Mouse (Mus musculus): Measurements from ENCODE around the gene Ankrd66.
"Not testable (repeated sequence)": the region's sequence is repeated elsewhere in the genome, so short reads cannot be mapped to it uniquely, and the experiment has no call there.

Gene Ankrd66

DNA sequence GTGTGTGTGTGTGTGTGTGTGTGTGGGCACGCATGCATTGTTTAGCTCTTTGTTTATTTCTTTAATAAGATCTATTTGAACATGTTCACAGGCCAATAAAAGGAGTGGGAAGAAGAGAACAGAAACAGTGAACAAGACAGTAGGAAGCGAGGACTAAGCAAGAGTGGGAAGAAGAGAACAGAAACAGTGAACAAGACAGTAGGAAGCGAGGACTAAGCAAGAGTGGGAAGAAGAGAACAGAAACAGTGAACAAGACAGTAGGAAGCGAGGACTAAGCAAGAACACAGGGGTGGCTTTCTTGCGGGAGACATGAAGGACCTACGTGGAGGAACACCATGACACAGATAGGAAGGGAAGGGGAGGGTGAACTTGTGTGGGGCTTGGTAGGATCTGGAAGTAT, 6.6 kb downstream of the Ankrd66 start:
- not testable (repeated sequence) for DNase-seq

DNA sequence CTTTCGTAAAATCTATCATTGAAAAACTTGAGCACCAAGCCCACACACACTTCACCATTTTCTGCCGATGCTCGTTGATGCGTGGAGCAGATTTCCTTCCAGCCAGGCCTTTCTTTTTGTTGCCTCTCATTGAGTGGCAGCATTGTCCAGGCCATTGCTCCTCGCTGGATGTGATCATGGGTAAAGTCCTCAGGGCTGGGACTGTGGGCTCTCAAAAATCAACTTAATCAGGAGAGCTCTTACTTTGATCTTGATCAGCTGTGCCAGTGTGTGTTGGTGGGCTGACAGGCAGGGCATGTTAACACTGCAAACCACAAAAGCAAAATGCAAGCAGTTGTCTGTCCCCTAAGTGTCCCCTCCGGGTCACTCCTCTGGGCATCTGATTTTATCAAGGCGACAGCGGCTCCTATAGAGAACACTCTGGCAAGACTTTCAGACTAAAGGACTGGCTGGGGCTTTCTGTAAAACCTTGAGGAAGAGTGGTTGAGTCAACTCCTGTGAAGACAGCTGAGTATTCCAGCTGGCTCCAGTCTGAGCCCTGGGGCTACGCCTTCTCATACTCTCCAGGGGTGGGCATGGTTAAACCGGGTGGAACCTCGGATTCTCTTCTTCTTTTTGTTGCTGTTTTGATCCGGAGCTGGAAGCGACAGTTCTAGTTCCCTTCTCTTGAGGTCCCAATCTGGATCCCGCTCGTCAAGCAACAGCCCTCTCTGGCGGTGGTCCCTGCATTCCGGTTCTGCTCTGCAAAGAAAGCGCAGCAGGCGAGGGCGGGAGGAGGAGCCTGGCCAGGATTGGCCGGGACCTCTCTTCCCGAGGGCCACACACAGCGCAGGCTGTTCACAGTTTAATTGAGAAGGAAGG, 8.8 kb downstream of the Ankrd66 start:
- peak; percentile 41 for DNase-seq

DNA sequence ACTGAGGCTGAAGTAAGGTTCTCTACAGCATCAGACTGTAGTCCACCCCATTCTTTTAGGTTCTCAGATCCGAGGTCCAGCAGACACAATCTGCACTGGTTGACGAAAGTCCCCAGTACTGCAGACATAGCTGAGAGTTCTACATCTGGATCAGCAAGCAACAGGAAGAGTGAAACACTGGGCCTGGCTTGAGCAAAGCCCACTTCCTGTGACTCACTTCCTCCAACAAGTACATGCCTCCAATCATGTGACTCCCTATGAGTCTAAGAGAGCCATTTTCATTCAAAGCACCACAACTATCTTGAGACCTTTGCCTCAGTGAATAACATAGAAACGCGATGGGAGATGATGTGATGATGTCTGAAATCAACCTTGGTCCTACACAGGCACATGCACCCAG, 12.2 kb downstream of the Ankrd66 start:
- no peak for DNase-seq

DNA sequence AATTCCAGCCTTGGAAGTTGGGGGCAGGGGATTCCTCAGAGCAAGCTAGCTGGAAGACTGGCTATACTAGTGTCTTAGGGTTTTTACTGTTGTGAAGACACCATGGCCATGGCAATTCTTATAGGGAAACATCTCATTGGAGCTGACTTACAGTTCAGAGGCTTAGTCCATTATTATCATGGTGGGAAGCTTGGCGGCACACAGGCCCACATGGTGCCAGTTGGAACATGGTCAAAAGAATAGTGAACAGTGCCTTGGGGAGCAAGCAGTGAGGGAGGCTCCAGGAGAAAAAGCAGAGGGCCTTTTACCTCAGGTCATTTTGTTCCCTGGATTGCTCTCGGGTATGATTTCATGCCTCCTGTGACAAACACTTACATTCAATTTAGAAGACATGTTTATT, 12.9 kb downstream of the Ankrd66 start:
- DNase-seq, result no peak

DNA sequence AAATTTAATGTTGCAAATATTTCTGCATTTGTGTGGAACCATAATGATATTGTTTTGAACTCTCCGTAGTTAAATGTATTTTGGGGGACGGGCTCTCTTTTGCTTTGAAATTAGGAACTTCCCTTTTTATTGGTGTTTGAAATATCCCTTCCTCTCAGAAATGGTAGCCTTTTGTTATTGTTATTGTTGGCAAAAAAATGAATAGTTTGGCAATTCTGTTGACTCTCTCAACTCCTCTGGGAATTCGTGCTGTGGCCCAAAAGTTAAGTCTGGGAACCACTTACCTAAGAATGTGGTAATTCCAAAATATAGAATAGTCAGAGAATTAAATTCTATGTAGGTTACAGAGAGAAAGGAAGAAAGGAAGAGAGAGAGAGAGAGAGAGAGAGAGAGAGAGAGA, 23.3 kb downstream of the Ankrd66 start:
- DNase-seq, result no peak

DNA sequence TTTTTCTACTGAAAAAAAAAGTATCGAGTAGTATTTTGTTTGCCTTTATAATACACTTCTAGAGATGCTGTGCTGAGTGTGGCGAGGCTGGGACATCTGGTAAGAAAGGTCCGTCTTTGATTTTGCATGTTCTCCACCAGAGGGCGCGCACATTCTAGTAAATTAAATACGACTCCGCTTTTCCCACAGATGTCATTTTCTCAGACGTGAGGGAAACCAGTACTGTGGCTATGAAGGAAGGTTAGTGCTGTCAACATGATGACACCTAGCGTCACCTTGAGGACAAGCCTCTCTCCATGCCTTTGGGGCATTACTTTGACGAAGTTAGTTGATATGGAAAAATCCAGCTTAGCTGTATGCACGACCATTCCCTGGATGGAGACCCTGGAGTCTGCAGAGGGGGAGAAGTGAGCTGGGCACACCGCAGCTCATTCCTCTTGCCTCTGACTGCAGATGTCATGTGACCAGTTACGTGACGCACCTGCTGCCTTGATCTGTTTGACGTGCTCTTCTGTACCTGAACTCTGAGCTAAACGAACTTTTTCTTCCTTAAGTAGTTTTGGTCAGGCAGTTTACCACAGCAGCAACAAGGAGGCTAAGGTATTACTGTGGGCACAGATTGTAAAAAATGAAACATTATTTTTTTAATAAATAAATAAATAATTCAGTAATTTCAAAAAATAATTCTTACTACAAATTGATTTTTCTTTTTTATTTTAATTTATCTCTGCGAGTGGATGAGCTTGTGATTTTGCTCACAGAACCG, 24.6 kb downstream of the Ankrd66 start:
- peak; percentile 66 for DNase-seq

DNA sequence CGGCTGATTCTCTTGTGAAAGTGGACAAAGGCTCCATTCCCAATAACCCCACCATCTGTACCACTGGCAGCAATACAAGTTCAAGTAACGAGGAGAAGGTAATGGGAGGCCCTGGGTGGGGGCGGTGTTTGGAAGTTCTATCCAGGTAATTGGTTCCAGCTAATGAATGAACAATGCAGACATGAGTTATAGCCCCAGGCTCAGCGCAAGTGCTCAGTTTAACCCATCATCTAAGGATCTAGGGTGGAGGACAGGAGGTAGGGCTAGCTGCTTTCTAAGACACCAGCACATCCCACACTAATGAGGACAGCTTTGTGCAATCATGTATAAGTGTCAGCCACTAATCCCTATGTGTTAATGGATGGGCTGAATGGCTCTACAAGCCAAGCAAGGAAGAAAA, 32.7 kb downstream of the Ankrd66 start:
- DNase-seq, result no peak

DNA sequence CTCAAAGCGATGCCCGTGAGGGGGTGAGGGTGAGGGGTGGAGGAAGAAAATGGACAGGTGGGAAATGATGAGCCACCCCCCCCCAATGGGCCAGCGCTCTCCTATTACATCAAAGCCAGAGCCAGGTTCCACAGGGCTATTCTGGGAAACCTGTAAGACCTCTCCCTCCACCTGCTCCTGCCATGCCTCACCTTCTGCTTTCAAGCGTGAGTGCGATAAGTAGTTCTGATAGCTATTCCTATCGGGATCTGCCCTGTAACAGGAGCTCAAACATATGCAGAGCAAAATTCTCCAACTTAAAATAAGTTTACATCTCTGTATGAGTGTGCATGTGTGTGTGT, 38.9 kb downstream of the Ankrd66 start:
- DNase-seq, result no peak

DNA sequence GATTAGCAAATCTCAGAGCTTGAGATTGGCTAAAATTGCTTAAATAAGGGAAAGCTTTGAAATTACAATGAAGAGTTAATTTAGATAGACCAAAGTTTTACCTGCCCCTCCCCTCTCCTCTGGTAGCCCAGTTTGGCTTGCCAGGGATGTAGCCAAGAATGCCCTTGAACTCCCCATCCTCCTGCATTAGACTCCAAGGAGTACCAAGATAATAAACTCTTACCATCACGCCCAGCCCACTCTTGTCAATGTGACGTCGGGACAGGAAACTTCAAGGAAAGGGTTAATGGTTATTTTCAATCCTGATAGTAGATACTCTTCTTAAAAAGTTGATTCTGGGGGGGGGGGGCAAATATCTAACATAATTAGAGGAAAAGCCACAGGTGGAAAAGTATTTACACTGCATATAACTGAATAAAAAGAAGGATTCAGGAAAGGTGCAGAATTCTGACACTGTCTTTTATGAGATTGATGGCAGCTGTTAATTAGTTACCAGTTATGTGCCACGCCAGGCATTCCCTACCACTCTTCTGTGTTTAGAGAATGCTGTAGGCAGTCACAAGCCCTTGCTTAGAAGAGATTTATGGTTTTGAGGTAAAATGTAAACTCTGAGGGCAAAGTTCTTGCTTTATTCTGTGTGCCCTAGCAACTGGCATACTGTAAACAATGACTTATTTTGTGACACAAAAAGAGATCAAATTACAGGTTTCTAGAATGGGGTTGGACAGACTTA, 39.4 kb downstream of the Ankrd66 start:
- DNase-seq, result no peak

DNA sequence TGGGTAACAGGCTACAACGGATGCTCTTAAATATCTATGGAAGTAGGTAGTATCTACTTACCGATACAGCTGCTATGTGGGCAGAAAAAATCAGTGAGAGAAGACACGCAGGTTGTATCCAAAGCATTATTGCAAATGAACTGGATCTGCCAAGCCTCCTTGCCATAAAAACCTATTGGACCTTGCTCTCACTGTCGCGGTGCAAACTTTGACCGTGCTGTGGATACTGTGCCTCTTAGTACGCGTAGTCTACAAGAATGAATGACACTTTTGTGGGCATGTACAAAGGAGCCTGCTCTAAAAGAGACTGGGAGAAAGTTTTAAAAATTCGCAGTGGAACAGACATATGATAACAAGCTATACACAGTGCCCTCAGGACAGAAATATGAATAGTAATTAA, 40.8 kb downstream of the Ankrd66 start, which contains the start of gene Mep1a:
Gene Mep1a, minus strand, starts transcription at position 221 of the 400 bp plus-strand sequence.
- DNase-seq, result no peak

DNA sequence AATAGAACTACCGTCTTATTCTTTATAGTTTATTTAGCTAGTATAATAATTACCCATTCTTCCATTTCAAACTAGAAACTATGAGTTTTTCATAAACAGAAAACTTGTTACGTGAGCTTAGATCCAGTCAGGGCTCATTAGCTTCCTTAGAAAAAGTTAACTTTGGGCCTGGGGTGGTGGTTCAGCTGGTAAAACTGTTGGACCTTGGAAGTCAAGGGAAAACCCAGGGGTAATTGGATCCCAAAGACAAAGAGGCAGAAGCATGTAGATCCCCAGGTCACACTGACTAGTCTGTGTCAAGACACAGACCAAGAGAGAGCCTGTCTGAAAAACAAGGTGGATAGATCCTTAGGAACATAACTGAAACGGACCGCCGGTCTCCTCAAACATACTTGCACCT, 41.8 kb downstream of the Ankrd66 start:
- no peak for DNase-seq

DNA sequence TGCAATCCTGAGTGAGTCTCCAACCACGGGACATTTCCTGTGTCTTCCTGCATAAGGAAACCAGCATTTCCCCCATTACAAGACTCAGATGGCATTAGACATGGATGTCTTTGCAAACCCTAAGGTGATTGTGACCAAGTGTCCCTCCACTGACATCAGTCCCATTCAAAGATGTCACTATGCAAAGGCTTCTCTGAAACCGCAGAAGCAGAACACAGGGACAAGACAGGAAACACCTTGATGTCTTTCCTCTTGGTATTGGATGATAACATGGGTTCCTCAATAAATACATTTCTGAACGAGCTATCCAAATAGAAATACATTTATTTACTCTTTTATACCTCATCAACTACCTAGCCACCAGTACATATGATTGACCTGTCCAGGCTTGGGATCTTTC, 42.2 kb downstream of the Ankrd66 start:
- no peak for DNase-seq

DNA sequence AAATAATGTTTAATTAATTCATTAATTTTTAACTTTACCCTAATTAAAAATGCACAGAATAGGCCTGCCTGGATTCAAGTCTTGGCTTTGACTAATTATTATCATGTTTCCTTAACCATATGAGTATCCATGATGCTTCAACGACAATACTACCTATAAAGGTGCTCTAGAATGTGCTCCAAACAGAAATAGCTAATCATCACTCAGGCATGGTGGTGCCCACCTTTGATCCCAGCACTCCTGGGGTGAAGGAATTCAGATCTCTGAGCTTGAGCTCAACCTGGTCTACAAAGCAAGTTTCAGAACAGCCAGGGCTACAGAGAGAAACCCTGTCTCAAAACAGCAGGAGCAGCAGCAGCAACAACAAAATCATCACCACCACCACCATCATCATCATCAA, 42.9 kb downstream of the Ankrd66 start:
- no peak for DNase-seq

DNA sequence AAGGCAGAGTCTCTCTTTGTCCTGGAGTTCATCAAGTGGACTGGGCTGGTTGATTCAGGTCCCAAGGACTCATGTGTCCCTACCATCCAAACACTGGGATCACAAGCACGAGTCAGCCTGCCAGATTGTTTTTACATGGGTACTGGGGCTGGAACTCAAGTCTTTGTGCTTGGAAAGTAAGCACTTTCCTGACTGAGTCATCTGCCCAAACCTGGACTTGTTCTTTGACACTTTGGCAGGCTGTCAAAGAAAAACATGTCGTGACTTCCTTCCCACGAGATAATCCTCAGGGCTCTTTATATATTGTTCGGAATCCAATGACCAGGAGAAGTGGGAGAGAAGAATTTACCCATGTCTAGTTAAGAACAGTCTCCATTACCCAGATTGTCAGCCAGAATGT, 45.9 kb downstream of the Ankrd66 start:
- no peak for DNase-seq

DNA sequence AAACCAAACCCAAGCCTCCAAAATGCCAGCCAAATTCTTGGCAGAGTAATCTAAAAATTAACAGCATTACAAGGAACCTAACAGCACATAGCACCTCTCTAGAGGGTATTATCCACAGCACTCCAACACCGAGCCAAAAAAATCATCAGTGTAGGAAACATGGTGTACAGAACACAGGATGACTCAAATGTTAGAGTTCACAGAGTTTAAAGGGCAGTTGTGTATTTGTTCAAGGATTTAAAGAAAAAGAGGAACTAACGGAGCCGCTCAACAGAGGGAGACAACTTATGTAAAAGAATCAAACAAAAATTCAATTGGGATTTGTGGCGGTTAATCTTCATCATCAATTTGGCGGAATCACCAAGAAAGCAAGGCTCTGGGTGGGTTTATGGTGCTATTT, 47.9 kb downstream of the Ankrd66 start:
- DNase-seq, result no peak

DNA sequence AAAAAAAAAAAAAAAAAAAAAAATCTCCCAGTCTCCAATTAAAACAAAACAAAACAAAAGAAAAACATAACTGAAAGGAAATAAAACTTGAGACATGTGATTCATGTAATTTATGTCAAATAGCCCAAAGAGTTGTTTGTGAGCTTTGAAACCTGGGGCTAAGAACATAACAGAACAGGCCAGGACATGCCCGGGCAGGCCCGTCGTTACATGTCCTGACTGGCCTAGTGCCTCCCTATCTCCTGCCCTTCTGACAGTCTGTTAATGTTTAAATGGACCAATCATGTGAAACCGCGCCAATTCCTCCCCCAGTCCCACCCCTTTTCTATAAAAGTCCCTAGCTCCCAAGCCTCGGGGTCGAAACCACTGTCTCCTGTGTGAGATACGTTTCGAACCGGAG, 53.1 kb downstream of the Ankrd66 start:
- not testable (repeated sequence) for DNase-seq

DNA sequence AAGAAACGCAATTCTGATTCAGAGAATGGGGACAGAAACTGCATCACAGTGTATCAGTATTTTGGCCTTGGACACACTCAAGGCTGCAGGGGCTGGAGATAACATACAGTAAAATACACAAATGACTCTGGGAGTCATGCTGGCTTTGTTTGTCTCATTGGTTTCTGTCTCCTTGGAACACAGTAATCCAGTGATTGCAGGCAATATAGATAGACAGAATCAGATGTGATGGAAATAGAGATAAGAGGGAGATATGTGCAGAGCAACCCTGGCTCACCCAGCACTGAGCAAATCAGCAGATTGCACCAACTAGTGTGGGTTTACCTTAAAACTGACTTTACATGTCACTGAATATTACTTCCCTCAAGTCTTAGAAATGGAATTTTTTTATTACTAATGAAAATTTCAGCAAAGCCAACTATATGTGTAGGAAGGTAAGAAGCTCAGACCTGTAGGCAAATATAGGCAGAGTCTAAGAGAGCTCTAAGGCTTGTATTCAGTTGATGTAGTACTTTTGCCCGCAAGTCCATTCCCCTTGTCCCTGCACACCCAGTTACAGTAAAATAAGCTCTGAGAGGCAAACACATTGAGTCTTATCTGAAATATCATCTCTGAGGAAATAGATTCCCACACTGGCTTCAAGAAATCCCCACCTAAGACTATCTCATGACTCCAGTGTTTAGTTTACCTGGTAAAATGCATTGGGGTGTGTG, 54.8 kb downstream of the Ankrd66 start:
- DNase-seq, result no peak

DNA sequence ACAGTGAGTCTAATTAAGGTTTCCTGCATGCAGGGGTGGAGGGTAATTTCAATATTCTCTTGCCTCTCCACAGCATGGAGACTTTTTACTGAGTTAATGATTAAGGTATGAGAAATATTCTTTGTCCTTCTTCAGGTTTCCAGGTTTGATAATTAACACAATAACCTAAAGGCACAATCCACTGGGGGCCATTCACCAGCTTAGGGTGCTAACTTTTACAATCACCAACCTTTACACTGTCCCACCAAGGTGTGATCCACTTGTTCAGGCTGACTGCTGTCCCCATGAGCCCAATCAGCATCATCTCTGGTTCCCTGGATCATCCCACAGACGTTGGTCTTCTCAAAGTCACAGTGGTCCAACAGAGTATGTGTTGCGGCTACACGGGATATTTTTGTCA, 57.5 kb downstream of the Ankrd66 start:
- no peak for DNase-seq

Measured in lung, postnatal 36 days (tissue).